Mouse (Mus musculus) lung, postnatal 0 days (tissue): ENCODE measurements around the gene Ttll3. TPM values are rescaled to one million over a fixed set of nuclear protein-coding genes. Genes with fewer than 3 reads are reported as not detected.
A peak's percentile ranks its signal among the peaks of the same experiment; 100 is the strongest.

Experiments
- ATAC-seq: fragments of 200-750 bp; cut with Nextera tagmentation; 2 replicates; pipeline ENCODE4 v1.8.0; 2017; ENCODE audit warnings: moderate library complexity
- DNase-seq: peaks from one replicate; pipeline ENCODE4 v3.0.0-alpha.2; 2016; ENCODE audit warnings: low spot score
- H3K27ac ChIP-seq: fragments of 300-500 bp; sonication (generic); 2 replicates; pipeline ENCODE4 v1.5.1; 2014; ENCODE audit warnings: antibody characterized with exemption, mild to moderate bottlenecking, low read length, mixed read lengths
- H3K27me3 ChIP-seq: fragments of 300-500 bp; sonication (generic); replicated peaks from 2 replicates; pipeline ENCODE4 v1.6.1; 2014; ENCODE audit warnings: low read length, mixed read lengths; ENCODE audit not compliant: insufficient read depth
- H3K36me3 ChIP-seq: fragments of 300-500 bp; sonication (generic); 2 replicates; pipeline ENCODE4 v1.6.1; 2014; ENCODE audit warnings: low read length, mixed read lengths; ENCODE audit not compliant: insufficient read depth
- H3K4me1 ChIP-seq: fragments of 300-500 bp; sonication (generic); 2 replicates; pipeline ENCODE4 v1.6.1; 2014; ENCODE audit warnings: antibody characterized with exemption, low read depth, low read length, mixed read lengths; ENCODE audit not compliant: insufficient read depth
- H3K4me2 ChIP-seq: fragments of 300-500 bp; sonication (generic); replicated peaks from 2 replicates; pipeline ENCODE4 v1.6.1; 2014; ENCODE audit warnings: low read depth, mild to moderate bottlenecking, low read length, moderate library complexity, mixed read lengths
- H3K4me3 ChIP-seq: fragments of 300-500 bp; sonication (generic); 2 replicates; pipeline ENCODE4 v1.5.1; 2014; ENCODE audit warnings: low read depth, low read length
- H3K9ac ChIP-seq: fragments of 300-500 bp; sonication (generic); replicated peaks from 2 replicates; pipeline ENCODE4 v1.6.1; 2014; ENCODE audit warnings: low read depth, mild to moderate bottlenecking
- H3K9me3 ChIP-seq: fragments of 300-500 bp; sonication (generic); 2 replicates; pipeline ENCODE4 v1.6.1; 2016; ENCODE audit warnings: low read length, mixed read lengths
- CTCF ChIP-seq: IDR thresholded peaks from 2 replicates; pipeline ENCODE4 v1.5.1; 2016; ENCODE audit warnings: antibody characterized with exemption, mild to moderate bottlenecking
- EP300 ChIP-seq: IDR thresholded peaks from 2 replicates; pipeline ENCODE4 v1.6.1; 2016; ENCODE audit warnings: antibody characterized with exemption, mild to moderate bottlenecking, control low read depth
- WGBS: fragments of 180-500 bp; shearing (Covaris S2); extraction: QIAGEN DNeasy Blood & Tissue Kit; methylation state at CpG from one replicate; pipeline ENCODE4 v1.1.7; 2014; 5-methylcytosine and 5-hydroxymethylcytosine counted together
- polyA plus RNA-seq: library from polyadenylated mRNA; unstranded; fragments of >200 nt; fragmentation: Nextera tagmentation; extraction: Ambion mirVana; gene quantifications from 2 replicates; pipeline ENCODE4 v1.2.1, GENCODE M21; 2015

Gene Ttll3
- polyA plus RNA-seq, 1 experiment from 2014 or later: 12.4 TPM

DNA sequence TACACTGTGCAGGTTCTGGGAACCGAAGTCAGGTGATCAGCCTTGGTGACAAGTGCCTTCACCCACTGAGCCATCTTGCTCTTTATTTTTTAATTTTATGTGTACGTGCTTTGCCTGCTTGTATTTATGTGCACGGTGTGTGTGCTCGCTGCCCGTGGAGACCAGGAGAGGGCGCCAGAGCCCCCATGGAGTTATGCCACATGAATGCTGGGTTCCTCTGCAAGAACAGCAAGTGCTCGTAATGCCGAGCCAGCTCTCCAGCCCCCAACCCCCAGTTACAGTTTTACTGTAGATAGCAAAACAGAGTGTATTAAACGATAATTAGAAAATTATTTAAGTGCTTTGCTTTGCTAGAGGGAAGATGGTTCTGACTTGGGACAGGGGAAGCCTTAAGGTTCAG, 17.6 kb downstream of the Ttll3 start:
- ATAC-seq (no peak), DNase-seq (no peak)
- H3K27ac ChIP-seq: no peak overlapping the region
- WGBS: 78% methylated on average over 9 of the region's 9 CpGs
- H3K36me3 ChIP-seq: no peaks in the 10 kb centered on the region
- H3K27me3 ChIP-seq: no peaks in the 10 kb centered on the region
- no peak overlapping the region for H3K4me3 ChIP-seq
- no peak overlapping the region for H3K9ac ChIP-seq
- H3K4me2 ChIP-seq: no peak overlapping the region
- TF ChIP-seq CTCF (peak; percentile 26), EP300 (no peak)
- H3K4me1 ChIP-seq: no peaks in the 10 kb centered on the region
- H3K9me3 ChIP-seq: no peaks in the 10 kb centered on the region

DNA sequence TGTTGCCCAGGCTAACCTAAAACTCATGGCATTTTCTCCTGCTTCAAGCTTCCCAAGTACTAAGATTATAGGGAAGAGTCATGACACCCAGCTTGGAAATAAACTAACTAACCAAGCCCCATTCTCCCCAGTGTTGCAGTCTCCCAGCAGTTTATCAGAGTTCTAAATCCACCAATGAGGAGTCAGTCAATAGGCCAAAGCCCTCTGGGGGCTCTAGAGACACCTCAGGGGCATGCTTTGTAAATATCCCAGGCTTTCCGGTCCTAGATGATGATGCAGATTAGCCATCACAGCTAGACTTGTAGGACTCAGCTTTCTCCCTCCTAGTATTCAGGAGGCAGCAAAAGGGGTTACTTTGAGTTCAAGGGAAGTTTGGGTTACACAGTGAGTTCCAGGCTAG, 20.9 kb downstream of the Ttll3 start:
- no peaks in the 10 kb centered on the region for H3K27me3 ChIP-seq
- WGBS: 50% methylated on average over 1 of the region's 1 CpGs
- no peak for ATAC-seq

GRCm38 (mm10) chr6:113416416-113416815, 27.4 kb downstream of the Ttll3 start:
- WGBS: 54% methylated on average over 5 of the region's 5 CpGs
- no peak overlapping the region for H3K27ac ChIP-seq

More for the DNA sequence above, 20.9 kb downstream of the Ttll3 start:
- no peaks in the 10 kb centered on the region for H3K4me1 ChIP-seq
- no peaks in the 10 kb centered on the region for H3K9me3 ChIP-seq
- DNase-seq: no peak
- H3K27ac ChIP-seq: no peak overlapping the region
- H3K36me3 ChIP-seq: no peaks in the 10 kb centered on the region
- TF ChIP-seq EP300: no peak
- TF ChIP-seq CTCF: no peak
- no peak overlapping the region for H3K4me2 ChIP-seq
- H3K4me3 ChIP-seq: no peak overlapping the region
- H3K9ac ChIP-seq: no peak overlapping the region

GRCm38 (mm10) chr6:113418441-113419198, 29.6 kb downstream of the Ttll3 start:
- no peak for TF ChIP-seq CTCF
- TF ChIP-seq EP300: no peak
- WGBS: 10% methylated on average over 16 of the region's 16 CpGs
- Histone ChIP-seq H3K27me3 (no peaks in the 10 kb centered on the region), H3K4me3 (peak overlapping the region; percentile 59), H3K36me3 (no peaks in the 10 kb centered on the region), H3K4me2 (peak overlapping the region; percentile 89), H3K4me1 (peaks cover 8% of the 10 kb centered on the region), H3K27ac (peak overlapping the region; percentile 40; the same call in 1 of the 2 replicates), H3K9me3 (no peaks in the 10 kb centered on the region), H3K9ac (peak overlapping the region; percentile 52)
- DNase-seq (peak; percentile 33), ATAC-seq (peak; percentile 53)

More at GRCm38 (mm10) chr6:113416416-113416815, 27.4 kb downstream of the Ttll3 start:
- H3K9me3 ChIP-seq: no peaks in the 10 kb centered on the region
- H3K36me3 ChIP-seq: no peaks in the 10 kb centered on the region
- no peak for TF ChIP-seq CTCF
- TF ChIP-seq EP300: no peak
- H3K4me2 ChIP-seq: no peak overlapping the region
- ATAC-seq: no peak
- H3K4me1 ChIP-seq: peaks cover 8% of the 10 kb centered on the region
- H3K9ac ChIP-seq: no peak overlapping the region
- no peaks in the 10 kb centered on the region for H3K27me3 ChIP-seq
- DNase-seq: no peak
- H3K4me3 ChIP-seq: no peak overlapping the region

GRCm38 (mm10) chr6:113419199-113419587, 30.1 kb downstream of the Ttll3 start, which contains the start of gene Rpusd3:
Gene Rpusd3 (minus strand): TSS chr6:113419340.
- peak within 1 kb of the TSS; percentile 40; the same call in 1 of the 2 replicates for H3K27ac ChIP-seq
- WGBS: under 1% methylated on average over 25 of the region's 25 CpGs
- H3K9ac ChIP-seq: peak within 1 kb of the TSS; percentile 52
- no peaks in the 10 kb centered on the region for H3K36me3 ChIP-seq
- no peak for TF ChIP-seq EP300
- 0 out of 2 replicates have a peak, but pooled peaks have one; percentile 5 for TF ChIP-seq CTCF
- peak; percentile 99 for ATAC-seq
- no peaks in the 10 kb centered on the region for H3K27me3 ChIP-seq
- peaks cover 8% of the 10 kb centered on the region for H3K4me1 ChIP-seq
- H3K9me3 ChIP-seq: no peaks in the 10 kb centered on the region
- peak within 1 kb of the TSS; percentile 89 for H3K4me2 ChIP-seq
- H3K4me3 ChIP-seq: peak within 1 kb of the TSS; percentile 59
- DNase-seq: peak; percentile 98

DNA sequence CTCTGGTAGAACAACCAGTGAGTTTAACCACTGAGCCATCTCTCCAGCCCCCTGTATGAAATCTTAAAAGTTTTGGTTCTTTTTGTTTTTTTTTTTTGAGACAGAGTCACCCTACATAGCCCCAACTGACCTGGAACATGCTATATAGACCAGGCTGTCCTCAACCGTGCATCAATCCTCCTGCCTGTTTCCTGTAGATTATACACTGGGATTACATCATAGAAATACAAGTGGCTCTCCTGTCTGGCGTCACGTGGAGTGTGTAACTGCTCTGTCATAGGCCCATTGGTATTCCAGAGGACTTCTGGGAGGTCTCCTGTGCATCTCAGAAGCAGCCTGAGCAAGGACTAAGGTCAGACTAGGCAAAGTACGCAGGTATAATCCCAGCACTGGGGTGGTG, 33.9 kb downstream of the Ttll3 start:
- WGBS: 44% methylated on average over 4 of the region's 4 CpGs
- Histone ChIP-seq H3K4me2 (no peak overlapping the region), H3K4me3 (no peak overlapping the region), H3K9ac (no peak overlapping the region), H3K9me3 (no peaks in the 10 kb centered on the region), H3K27me3 (no peaks in the 10 kb centered on the region), H3K27ac (no peak overlapping the region), H3K36me3 (no peaks in the 10 kb centered on the region), H3K4me1 (peaks cover 8% of the 10 kb centered on the region)
- ATAC-seq: no peak
- TF ChIP-seq CTCF: no peak
- TF ChIP-seq EP300: no peak
- no peak for DNase-seq
